Mouse (Mus musculus): ENCODE results near the gene Kctd17. TPM values are rescaled to one million over a fixed set of nuclear protein-coding genes. Genes with fewer than 3 reads are reported as not detected.

The Kctd17 gene
- total and polyA plus RNA-seq, 3 experiments: 0.04 to 0.05 TPM; not detected in 1

GRCm38 (mm10) chr15:78483311-78483710 is 54.9 kb downstream of the Kctd17 start:
- Histone ChIP-seq H3K4me1 (ENCODE audit: insufficient read depth, low read depth, low read length) (no peaks in the 10 kb centered on the region), H3K4me3 (ENCODE audit: low read depth, low read length) (no peak overlapping the region), H3K27me3 (ENCODE audit: insufficient read depth, low read length) (peaks cover 45% of the 10 kb centered on the region), H3K9me3 (replicated peaks) (no peaks in the 10 kb centered on the region), H3K36me3 (replicated peaks) (no peaks in the 10 kb centered on the region)
- ATAC-seq (ENCODE audit: extremely low read depth, insufficient number of reproducible peaks, low FRiP score, poor library complexity, severe bottlenecking) (no peak), DNase-seq (ENCODE audit: low spot score) (no peak)
- TF ChIP-seq GATA1 (IDR thresholded peaks at IDR 0.05; ENCODE audit: borderline replicate concordance, low read length) (no peak), GATA2 (IDR thresholded peaks at IDR 0.05; ENCODE audit: borderline replicate concordance, low read depth, low read length) (no peak), CTCF (IDR thresholded peaks at IDR 0.05; ENCODE audit: low read depth, low read length) (no peak), TAL1 (conservative IDR thresholded peaks at IDR 0.05; ENCODE audit: low read depth, low read length) (no peak), POLR2AphosphoS5 (IDR thresholded peaks at IDR 0.05; ENCODE audit: insufficient replicate concordance, low read depth, low read length) (no peak)

GRCm38 (mm10) chr15:78486564-78486963 is 58.2 kb downstream of the Kctd17 start:
- H3K36me3 ChIP-seq (replicated peaks): no peaks in the 10 kb centered on the region
- H3K27me3 ChIP-seq (ENCODE audit: insufficient read depth, low read length): peaks cover 49% of the 10 kb centered on the region
- no peak overlapping the region for H3K4me3 ChIP-seq (ENCODE audit: low read depth, low read length)
- ATAC-seq (ENCODE audit: extremely low read depth, insufficient number of reproducible peaks, low FRiP score, poor library complexity, severe bottlenecking) (no peak), DNase-seq (ENCODE audit: low spot score) (no peak)
- H3K9me3 ChIP-seq (replicated peaks): no peaks in the 10 kb centered on the region
- no peaks in the 10 kb centered on the region for H3K4me1 ChIP-seq (ENCODE audit: insufficient read depth, low read depth, low read length)
- TF ChIP-seq GATA1 (IDR thresholded peaks at IDR 0.05; ENCODE audit: borderline replicate concordance, low read length) (no peak), POLR2AphosphoS5 (IDR thresholded peaks at IDR 0.05; ENCODE audit: insufficient replicate concordance, low read depth, low read length) (no peak)

GRCm38 (mm10) chr15:78487066-78487465 is 58.7 kb downstream of the Kctd17 start:
- DNase-seq (ENCODE audit: low spot score) (no peak), ATAC-seq (ENCODE audit: extremely low read depth, insufficient number of reproducible peaks, low FRiP score, poor library complexity, severe bottlenecking) (no peak)
- no peak for TF ChIP-seq TAL1 (conservative IDR thresholded peaks at IDR 0.05; ENCODE audit: low read depth, low read length)
- no peak for TF ChIP-seq POLR2AphosphoS5 (IDR thresholded peaks at IDR 0.05; ENCODE audit: insufficient replicate concordance, low read depth, low read length)
- no peak for TF ChIP-seq GATA2 (IDR thresholded peaks at IDR 0.05; ENCODE audit: borderline replicate concordance, low read depth, low read length)
- no peak for TF ChIP-seq GATA1 (IDR thresholded peaks at IDR 0.05; ENCODE audit: borderline replicate concordance, low read length)
- no peak for TF ChIP-seq CTCF (IDR thresholded peaks at IDR 0.05; ENCODE audit: low read depth, low read length)

More at GRCm38 (mm10) chr15:78487066-78487465, 58.7 kb downstream of the Kctd17 start:
- H3K4me3 ChIP-seq (ENCODE audit: low read depth, low read length): no peak overlapping the region
- H3K36me3 ChIP-seq (replicated peaks): no peaks in the 10 kb centered on the region
- H3K27me3 ChIP-seq (ENCODE audit: insufficient read depth, low read length): peaks cover 45% of the 10 kb centered on the region
- H3K9me3 ChIP-seq (replicated peaks): no peaks in the 10 kb centered on the region
- no peaks in the 10 kb centered on the region for H3K4me1 ChIP-seq (ENCODE audit: insufficient read depth, low read depth, low read length)

Other genes with a start within 250 kb of the Kctd17 start
- not detected in 2 replicates for gene Pvalb, start 222.2 kb upstream of the Kctd17 start, total RNA-seq (2014; fragmentation: Nextera tagmentation)
- not detected in 2 replicates for gene Pvalb, start 222.2 kb upstream of the Kctd17 start, total RNA-seq (2017)
- not detected in 2 replicates for gene Pvalb, start 222.2 kb upstream of the Kctd17 start, polyA plus RNA-seq (2012)
- gene Ncf4, start 183.8 kb upstream of the Kctd17 start, total RNA-seq (2014; fragmentation: Nextera tagmentation): 16.1 and 19.0 TPM in 2 replicates
- 64.1 and 67.1 TPM in 2 replicates for gene Ncf4, start 183.8 kb upstream of the Kctd17 start, total RNA-seq (2017)
- gene Ncf4, start 183.8 kb upstream of the Kctd17 start, polyA plus RNA-seq (2012): 3.2 and 4.5 TPM in 2 replicates
- gene Csf2rb2, start 122.8 kb upstream of the Kctd17 start, total RNA-seq (2014; fragmentation: Nextera tagmentation): 41.4 and 46.8 TPM in 2 replicates
- 41.9 and 42.1 TPM in 2 replicates for gene Csf2rb2, start 122.8 kb upstream of the Kctd17 start, total RNA-seq (2017)
- gene Csf2rb2, start 122.8 kb upstream of the Kctd17 start, polyA plus RNA-seq (2012): 15.4 and 17.3 TPM in 2 replicates
- gene Csf2rb, start 102.8 kb upstream of the Kctd17 start, total RNA-seq (2014; fragmentation: Nextera tagmentation): 219 and 232 TPM in 2 replicates
- 155 and 178 TPM in 2 replicates for gene Csf2rb, start 102.8 kb upstream of the Kctd17 start, total RNA-seq (2017)
- 67.0 and 145 TPM in 2 replicates for gene Csf2rb, start 102.8 kb upstream of the Kctd17 start, polyA plus RNA-seq (2012)
- not detected in 2 replicates for gene Tex33, start 32.7 kb upstream of the Kctd17 start, total RNA-seq (2014; fragmentation: Nextera tagmentation)
- gene Tex33, start 32.7 kb upstream of the Kctd17 start, total RNA-seq (2017): 0.49 TPM in 1 of 2 replicates, not detected in the other
- not detected in 2 replicates for gene Tex33, start 32.7 kb upstream of the Kctd17 start, polyA plus RNA-seq (2012)
- 3.6 and 4.3 TPM in 2 replicates for gene Tst, start 22.7 kb upstream of the Kctd17 start, total RNA-seq (2014; fragmentation: Nextera tagmentation)
- 0.93 and 1.3 TPM in 2 replicates for gene Tst, start 22.7 kb upstream of the Kctd17 start, total RNA-seq (2017)
- 1.7 and 1.8 TPM in 2 replicates for gene Tst, start 22.7 kb upstream of the Kctd17 start, polyA plus RNA-seq (2012)
- gene Mpst, start 22.1 kb upstream of the Kctd17 start, total RNA-seq (2014; fragmentation: Nextera tagmentation): 7.3 and 19.9 TPM in 2 replicates
- 20.2 and 22.7 TPM in 2 replicates for gene Mpst, start 22.1 kb upstream of the Kctd17 start, total RNA-seq (2017)
- 101 and 115 TPM in 2 replicates for gene Mpst, start 22.1 kb upstream of the Kctd17 start, polyA plus RNA-seq (2012)
- not detected in 2 replicates for gene Tmprss6, start 40.1 kb downstream of the Kctd17 start, total RNA-seq (2014; fragmentation: Nextera tagmentation)
- gene Tmprss6, start 40.1 kb downstream of the Kctd17 start, total RNA-seq (2017): 0.11 TPM in 1 of 2 replicates, not detected in the other
- not detected in 2 replicates for gene Tmprss6, start 40.1 kb downstream of the Kctd17 start, polyA plus RNA-seq (2012)
- not detected in 2 replicates for gene Il2rb, start 66.7 kb downstream of the Kctd17 start, total RNA-seq (2014; fragmentation: Nextera tagmentation)
- gene Il2rb, start 66.7 kb downstream of the Kctd17 start, total RNA-seq (2017): under 0.01 and 0.05 TPM in 2 replicates
- not detected in 2 replicates for gene Il2rb, start 66.7 kb downstream of the Kctd17 start, polyA plus RNA-seq (2012)
- gene C1qtnf6, start 102.9 kb downstream of the Kctd17 start, total RNA-seq (2014; fragmentation: Nextera tagmentation): not detected in 2 replicates
- 0.11 and 0.41 TPM in 2 replicates for gene C1qtnf6, start 102.9 kb downstream of the Kctd17 start, total RNA-seq (2017)
- gene C1qtnf6, start 102.9 kb downstream of the Kctd17 start, polyA plus RNA-seq (2012): not detected in 2 replicates
- gene Sstr3, start 116.1 kb downstream of the Kctd17 start, total RNA-seq (2014; fragmentation: Nextera tagmentation): not detected in 2 replicates
- 0.05 and 0.12 TPM in 2 replicates for gene Sstr3, start 116.1 kb downstream of the Kctd17 start, total RNA-seq (2017)
- not detected in 2 replicates for gene Sstr3, start 116.1 kb downstream of the Kctd17 start, polyA plus RNA-seq (2012)
- 647 and 735 TPM in 2 replicates for gene Rac2, start 144.2 kb downstream of the Kctd17 start, total RNA-seq (2014; fragmentation: Nextera tagmentation)
- 713 and 736 TPM in 2 replicates for gene Rac2, start 144.2 kb downstream of the Kctd17 start, total RNA-seq (2017)
- 981 and 1,035 TPM in 2 replicates for gene Rac2, start 144.2 kb downstream of the Kctd17 start, polyA plus RNA-seq (2012)
- gene Cyth4, start 168.5 kb downstream of the Kctd17 start, total RNA-seq (2014; fragmentation: Nextera tagmentation): not detected in 2 replicates
- gene Cyth4, start 168.5 kb downstream of the Kctd17 start, total RNA-seq (2017): 1.4 and 1.5 TPM in 2 replicates
- 0.04 and 0.26 TPM in 2 replicates for gene Cyth4, start 168.5 kb downstream of the Kctd17 start, polyA plus RNA-seq (2012)

All from G1E (cell line).